Mouse (Mus musculus) intestine, embryonic 15.5 days (tissue): ENCODE data around the gene Phc3. TPM values are rescaled to one million over a fixed set of nuclear protein-coding genes. Genes with fewer than 3 reads are reported as not detected.
"Not testable (repeated sequence)": the region's sequence is repeated elsewhere in the genome, so short reads cannot be mapped to it uniquely, and the experiment has no call there.

ENCODE experiments used
- ATAC-seq: fragments of 200-750 bp; cut with Nextera tagmentation; 2 replicates; pipeline ENCODE4 v1.8.0; 2017; ENCODE audit warnings: moderate TSS enrichment, moderate library complexity
- H3K27ac ChIP-seq: fragments of 300-500 bp; sonication (generic); 2 replicates; pipeline ENCODE4 v1.5.1; 2015; ENCODE audit warnings: mild to moderate bottlenecking, inconsistent platforms
- H3K27me3 ChIP-seq: fragments of 300-500 bp; sonication (generic); replicated peaks from 2 replicates; pipeline ENCODE4 v1.6.1; 2015; ENCODE audit warnings: inconsistent platforms
- H3K36me3 ChIP-seq: fragments of 300-500 bp; sonication (generic); 2 replicates; pipeline ENCODE4 v1.6.1; 2015; ENCODE audit warnings: inconsistent platforms
- H3K4me1 ChIP-seq: fragments of 300-500 bp; sonication (generic); replicated peaks from 2 replicates; pipeline ENCODE4 v1.6.1; 2015; ENCODE audit warnings: inconsistent platforms
- H3K4me2 ChIP-seq: fragments of 300-500 bp; sonication (generic); replicated peaks from 2 replicates; pipeline ENCODE4 v1.6.1; 2015; ENCODE audit warnings: mild to moderate bottlenecking, inconsistent platforms
- H3K4me3 ChIP-seq: fragments of 300-500 bp; sonication (generic); replicated peaks from 2 replicates; pipeline ENCODE4 v1.5.1; 2015; ENCODE audit warnings: inconsistent platforms
- H3K9ac ChIP-seq: fragments of 300-500 bp; sonication (generic); 2 replicates; pipeline ENCODE4 v1.6.1; 2015; ENCODE audit warnings: inconsistent platforms
- H3K9me3 ChIP-seq: fragments of 300-500 bp; sonication (generic); 2 replicates; pipeline ENCODE4 v1.6.1; 2016; ENCODE audit warnings: inconsistent platforms
- WGBS: fragments of 180-500 bp; shearing (Covaris S2); methylation state at CpG from one replicate; pipeline ENCODE4 v1.1.7; 2015; 5-methylcytosine and 5-hydroxymethylcytosine counted together
- polyA plus RNA-seq: library from polyadenylated mRNA; unstranded; fragments of >200 nt; fragmentation: Nextera tagmentation; extraction: Ambion mirVana; gene quantifications from 2 replicates; pipeline ENCODE4 v1.2.1, GENCODE M21; 2015

Phc3 gene
- polyA plus RNA-seq, 1 experiment from 2014 or later: 5.5 TPM

GRCm38 (mm10) chr3:30904658-30905057, 64.6 kb downstream of the Phc3 start:
- no peak overlapping the region for H3K4me3 ChIP-seq
- WGBS: 63% methylated on average over 1 of the region's 1 CpGs
- H3K4me1 ChIP-seq: no peaks in the 10 kb centered on the region

GRCm38 (mm10) chr3:30899407-30899806, 69.8 kb downstream of the Phc3 start:
- Histone ChIP-seq H3K9me3 (no peaks in the 10 kb centered on the region), H3K36me3 (0 out of 2 replicates have a peak, but pooled peaks cover 4% of the 10 kb centered on the region), H3K27ac (no peak overlapping the region), H3K4me1 (no peaks in the 10 kb centered on the region), H3K9ac (no peak overlapping the region), H3K4me2 (no peak overlapping the region), H3K27me3 (no peaks in the 10 kb centered on the region), H3K4me3 (no peak overlapping the region)
- WGBS: 79% methylated on average over 8 of the region's 8 CpGs
- ATAC-seq: no peak

More at GRCm38 (mm10) chr3:30904658-30905057, 64.6 kb downstream of the Phc3 start:
- no peak for ATAC-seq
- Histone ChIP-seq H3K9ac (no peak overlapping the region), H3K9me3 (no peaks in the 10 kb centered on the region), H3K27me3 (no peaks in the 10 kb centered on the region), H3K4me2 (no peak overlapping the region), H3K36me3 (peaks cover 20% of the 10 kb centered on the region), H3K27ac (no peak overlapping the region)

GRCm38 (mm10) chr3:30896721-30897120, 72.5 kb downstream of the Phc3 start:
- ATAC-seq: no peak
- H3K27ac ChIP-seq: no peak overlapping the region
- no peak overlapping the region for H3K9ac ChIP-seq
- H3K9me3 ChIP-seq: no peaks in the 10 kb centered on the region
- WGBS: 65% methylated on average over 5 of the region's 5 CpGs
- no peaks in the 10 kb centered on the region for H3K27me3 ChIP-seq
- H3K4me1 ChIP-seq: no peaks in the 10 kb centered on the region
- no peak overlapping the region for H3K4me2 ChIP-seq
- no peak overlapping the region for H3K4me3 ChIP-seq
- 0 out of 2 replicates have a peak, but pooled peaks cover 3% of the 10 kb centered on the region for H3K36me3 ChIP-seq

GRCm38 (mm10) chr3:30889014-30889413, 80.2 kb downstream of the Phc3 start:
- ATAC-seq: no peak
- WGBS: 51% methylated on average over 1 of the region's 1 CpGs
- no peaks in the 10 kb centered on the region for H3K4me1 ChIP-seq

GRCm38 (mm10) chr3:30887449-30887848, 81.8 kb downstream of the Phc3 start:
- Histone ChIP-seq H3K27me3 (no peaks in the 10 kb centered on the region), H3K4me1 (no peaks in the 10 kb centered on the region), H3K27ac (no peak overlapping the region), H3K4me2 (no peak overlapping the region), H3K9me3 (no peaks in the 10 kb centered on the region), H3K4me3 (no peak overlapping the region), H3K36me3 (no peaks in the 10 kb centered on the region; the same call in 1 of the 2 replicates), H3K9ac (no peak overlapping the region)
- 86% methylated on average over 3 of the region's 3 CpGs for WGBS
- no peak for ATAC-seq

More at GRCm38 (mm10) chr3:30889014-30889413, 80.2 kb downstream of the Phc3 start:
- Histone ChIP-seq H3K27ac (no peak overlapping the region), H3K27me3 (no peaks in the 10 kb centered on the region), H3K9me3 (no peaks in the 10 kb centered on the region), H3K4me3 (no peak overlapping the region), H3K36me3 (no peaks in the 10 kb centered on the region; the same call in 1 of the 2 replicates), H3K9ac (no peak overlapping the region), H3K4me2 (no peak overlapping the region)

- Histone ChIP-seq H3K36me3 (no peaks in the 10 kb centered on the region), H3K4me3 (no peak overlapping the region), H3K27me3 (no peaks in the 10 kb centered on the region), H3K4me1 (no peaks in the 10 kb centered on the region), H3K4me2 (no peak overlapping the region), H3K27ac (no peak overlapping the region), H3K9ac (no peak overlapping the region), H3K9me3 (no peaks in the 10 kb centered on the region)
- WGBS: 78% methylated on average over 6 of the region's 6 CpGs
- ATAC-seq: no peak
Observed at GRCm38 (mm10) chr3:30876709-30877108, 92.5 kb downstream of the Phc3 start.

GRCm38 (mm10) chr3:30869995-30870394, 99.2 kb downstream of the Phc3 start:
- Histone ChIP-seq H3K36me3 (no peaks in the 10 kb centered on the region), H3K9me3 (no peaks in the 10 kb centered on the region), H3K4me1 (no peaks in the 10 kb centered on the region), H3K4me3 (no peak overlapping the region), H3K9ac (no peak overlapping the region), H3K27me3 (no peaks in the 10 kb centered on the region), H3K4me2 (no peak overlapping the region), H3K27ac (no peak overlapping the region)
- ATAC-seq: no peak
- 96% methylated on average over 1 of the region's 1 CpGs for WGBS

GRCm38 (mm10) chr3:30868625-30869024, 100.6 kb downstream of the Phc3 start:
- no peak overlapping the region for H3K9ac ChIP-seq
- H3K9me3 ChIP-seq: no peaks in the 10 kb centered on the region
- ATAC-seq: no peak
- H3K4me1 ChIP-seq: no peaks in the 10 kb centered on the region
- H3K27ac ChIP-seq: no peak overlapping the region
- H3K4me2 ChIP-seq: no peak overlapping the region
- WGBS: 76% methylated on average over 5 of the region's 5 CpGs
- no peaks in the 10 kb centered on the region for H3K27me3 ChIP-seq
- no peak overlapping the region for H3K4me3 ChIP-seq
- H3K36me3 ChIP-seq: no peaks in the 10 kb centered on the region

- no peak for ATAC-seq
- no peak overlapping the region for H3K27ac ChIP-seq
- H3K9me3 ChIP-seq: no peaks in the 10 kb centered on the region
- no peaks in the 10 kb centered on the region for H3K36me3 ChIP-seq
- H3K27me3 ChIP-seq: no peaks in the 10 kb centered on the region
- H3K4me1 ChIP-seq: no peaks in the 10 kb centered on the region
- H3K4me2 ChIP-seq: no peak overlapping the region
- H3K4me3 ChIP-seq: no peak overlapping the region
- 79% methylated on average over 5 of the region's 5 CpGs for WGBS
- H3K9ac ChIP-seq: no peak overlapping the region
Observed at GRCm38 (mm10) chr3:30868176-30868575, 101.0 kb downstream of the Phc3 start.

- WGBS: 85% methylated on average over 1 of the region's 1 CpGs
- Histone ChIP-seq H3K4me2 (no peak overlapping the region), H3K4me3 (no peak overlapping the region), H3K9ac (no peak overlapping the region), H3K27me3 (no peaks in the 10 kb centered on the region), H3K36me3 (no peaks in the 10 kb centered on the region), H3K27ac (no peak overlapping the region), H3K9me3 (no peaks in the 10 kb centered on the region), H3K4me1 (no peaks in the 10 kb centered on the region)
- no peak for ATAC-seq
Observed at GRCm38 (mm10) chr3:30864640-30865039, 104.6 kb downstream of the Phc3 start.

- no peaks in the 10 kb centered on the region for H3K9me3 ChIP-seq
- no peak overlapping the region for H3K27ac ChIP-seq
- H3K4me2 ChIP-seq: no peak overlapping the region
- H3K9ac ChIP-seq: no peak overlapping the region
- WGBS: 58% methylated on average over 5 of the region's 5 CpGs
- no peak for ATAC-seq
- H3K36me3 ChIP-seq: no peaks in the 10 kb centered on the region
- no peaks in the 10 kb centered on the region for H3K27me3 ChIP-seq
- no peaks in the 10 kb centered on the region for H3K4me1 ChIP-seq
- H3K4me3 ChIP-seq: no peak overlapping the region
Observed at GRCm38 (mm10) chr3:30863712-30864435, 105.3 kb downstream of the Phc3 start.

- H3K4me1 ChIP-seq: no peaks in the 10 kb centered on the region
- ATAC-seq: no peak
- 75% methylated on average over 4 of the region's 4 CpGs for WGBS
- H3K9ac ChIP-seq: no peak overlapping the region
- H3K4me3 ChIP-seq: no peak overlapping the region
- no peaks in the 10 kb centered on the region for H3K36me3 ChIP-seq
- H3K27me3 ChIP-seq: no peaks in the 10 kb centered on the region
- no peak overlapping the region for H3K27ac ChIP-seq
- no peaks in the 10 kb centered on the region for H3K9me3 ChIP-seq
- no peak overlapping the region for H3K4me2 ChIP-seq
Observed at GRCm38 (mm10) chr3:30860705-30861104, 108.5 kb downstream of the Phc3 start.

- H3K4me3 ChIP-seq, H3K9me3 ChIP-seq, H3K9ac ChIP-seq, H3K36me3 ChIP-seq, H3K4me1 ChIP-seq, H3K4me2 ChIP-seq, H3K27me3 ChIP-seq, H3K27ac ChIP-seq, ATAC-seq: not testable (repeated sequence)
- WGBS: 95% methylated on average over 8 of the region's 8 CpGs
Observed at GRCm38 (mm10) chr3:30859599-30859998, 109.6 kb downstream of the Phc3 start.
